Mouse (Mus musculus) stomach, postnatal 0 days (tissue): Measurements from ENCODE around the gene Atp6v1g1.

Source experiments
- CTCF ChIP-seq: IDR thresholded peaks from 2 replicates; pipeline ENCODE4 v1.5.1; 2016; ENCODE audit warnings: antibody characterized with exemption, low read depth, mild to moderate bottlenecking, moderate library complexity
- EP300 ChIP-seq: optimal IDR thresholded peaks from 2 replicates; pipeline ENCODE3; 2016; ENCODE audit warnings: antibody characterized with exemption

DNA sequence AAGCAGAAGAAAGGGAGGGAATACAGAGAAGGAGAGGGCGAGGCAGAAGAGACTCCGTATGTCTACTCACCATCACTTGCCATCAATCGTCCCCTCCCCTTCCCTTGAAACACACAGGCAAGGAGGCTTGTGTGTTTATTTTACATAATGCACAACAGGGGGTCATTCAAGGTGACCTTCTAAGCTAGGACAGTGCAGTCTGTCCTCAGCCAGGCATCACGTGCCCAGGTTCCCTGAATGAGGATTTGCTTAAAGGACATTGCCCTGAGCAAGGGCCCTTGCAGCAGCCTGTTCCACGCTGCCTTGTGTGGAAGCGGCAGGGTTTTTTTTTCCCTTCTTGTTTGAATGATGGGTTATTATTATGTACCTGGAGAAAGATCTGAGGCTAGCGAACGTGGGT is 19.1 kb upstream of the Atp6v1g1 start:
- TF ChIP-seq CTCF (no peak), EP300 (no peak)
